Mouse (Mus musculus) layer of hippocampus, postnatal 25 days (tissue): ENCODE measurements around the gene Insyn1. TPM values are rescaled to one million over a fixed set of nuclear protein-coding genes. Genes with fewer than 3 reads are reported as not detected.

Experiments used
- DNase-seq, 2 experiments: peaks; one replicate each; pipeline ENCODE4 v3.0.0; 2022; ENCODE audit warnings: mixed read lengths in 2 of 2, low spot score in 1 of 2; ENCODE audit errors: extremely low spot score in 1 of 2
- total RNA-seq, 2 experiments: library from RNA; stranded (reverse); gene quantifications; 2 replicates each; pipeline ENCODE4 v1.2.3; 2021

Insyn1 gene
- total RNA-seq: 100 to 1,000 TPM; 230 to 247 TPM

- peak; percentile 53 to 71 for DNase-seq
Observed at GRCm38 (mm10) chr9:58487851-58488801, at the start of gene Insyn1. Gene Insyn1, plus strand, starts transcription at chr9:58488603.

GRCm38 (mm10) chr9:58438921-58439396 is 49.4 kb upstream of the Insyn1 start:
- DNase-seq: peak in 1 of 2 experiments; percentile 33

- no peak for DNase-seq
Observed at GRCm38 (mm10) chr9:58440100-58440499, 48.3 kb upstream of the Insyn1 start.

- DNase-seq: no peak
Observed at GRCm38 (mm10) chr9:58440614-58441013, 47.8 kb upstream of the Insyn1 start.

GRCm38 (mm10) chr9:58441351-58442104 is 46.9 kb upstream of the Insyn1 start:
- no peak for DNase-seq

GRCm38 (mm10) chr9:58442105-58443010 is 46.0 kb upstream of the Insyn1 start:
- no peak for DNase-seq

- DNase-seq: no peak
Observed at GRCm38 (mm10) chr9:58443061-58443460, 45.3 kb upstream of the Insyn1 start.

- DNase-seq: no peak
Observed at GRCm38 (mm10) chr9:58446829-58447228, 41.6 kb upstream of the Insyn1 start.

- no peak for DNase-seq
Observed at GRCm38 (mm10) chr9:58447997-58448595, 40.3 kb upstream of the Insyn1 start.

- DNase-seq: no peak
Observed at GRCm38 (mm10) chr9:58449526-58449925, 38.9 kb upstream of the Insyn1 start.

GRCm38 (mm10) chr9:58453791-58454378 is 34.5 kb upstream of the Insyn1 start:
- no peak for DNase-seq

GRCm38 (mm10) chr9:58454886-58455285 is 33.5 kb upstream of the Insyn1 start:
- DNase-seq: no peak

GRCm38 (mm10) chr9:58455798-58456197 is 32.6 kb upstream of the Insyn1 start:
- peak in 1 of 2 experiments; percentile 56 for DNase-seq

- peak in 1 of 2 experiments; percentile 53 for DNase-seq
Observed at GRCm38 (mm10) chr9:58457481-58457955, 30.9 kb upstream of the Insyn1 start.

GRCm38 (mm10) chr9:58458341-58458740 is 30.1 kb upstream of the Insyn1 start:
- no peak for DNase-seq

GRCm38 (mm10) chr9:58458856-58459553 is 29.4 kb upstream of the Insyn1 start:
- DNase-seq: no peak

- peak in 1 of 2 experiments; percentile 29 for DNase-seq
Observed at GRCm38 (mm10) chr9:58467345-58468025, 20.9 kb upstream of the Insyn1 start.

GRCm38 (mm10) chr9:58470466-58470865 is 17.9 kb upstream of the Insyn1 start:
- DNase-seq: no peak
